Mouse (Mus musculus): Measurements from ENCODE around the gene Gm8369. TPM values are rescaled to one million over a fixed set of nuclear protein-coding genes. Genes with fewer than 3 reads are reported as not detected.
"Not testable (repeated sequence)": the region's sequence is repeated elsewhere in the genome, so short reads cannot be mapped to it uniquely, and the experiment has no call there.

The Gm8369 gene
- not detected in 2 replicates for total RNA-seq (2014; rRNA removed)
- not detected in 2 replicates for polyA plus RNA-seq (2015; fragmentation: Nextera tagmentation; extraction: Ambion mirVana)

DNA sequence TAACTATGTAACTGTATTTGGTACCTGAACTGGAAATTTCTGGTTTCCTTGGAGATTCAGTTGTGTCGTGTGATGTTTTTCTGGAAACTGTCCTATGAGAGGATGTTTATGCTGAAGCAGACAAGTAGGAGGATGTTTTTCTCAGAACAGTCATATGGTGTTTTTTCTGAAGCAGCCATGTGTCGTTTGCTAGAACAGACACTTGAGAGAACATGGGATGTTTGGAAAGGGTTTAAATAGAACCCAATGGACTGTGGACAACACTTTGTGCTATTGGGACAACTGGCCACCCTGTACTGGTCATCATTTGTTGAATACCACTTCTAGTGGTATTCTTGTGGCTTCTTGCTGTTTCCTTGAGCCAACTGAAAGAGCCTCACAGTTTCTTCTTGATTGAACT, at the start of gene Gm8369:
Gene Gm8369 (plus strand): TSS at position 193 of the 400 bp plus-strand sequence.
- DNase-seq (ENCODE audit: low spot score) (no peak), ATAC-seq (ENCODE audit: low FRiP score) (no peak)
- H3K27ac ChIP-seq (ENCODE audit: low read depth, low read length): no peak within 1 kb of the TSS
- H3K4me2 ChIP-seq (ENCODE audit: low read depth, low read length, poor library complexity, severe bottlenecking): no peak within 1 kb of the TSS
- no peak within 1 kb of the TSS for H3K9ac ChIP-seq (replicated peaks; ENCODE audit: low read length, poor library complexity, severe bottlenecking)
- no peaks in the 10 kb centered on the region for H3K27me3 ChIP-seq (ENCODE audit: insufficient read depth, low read length)
- H3K9me3 ChIP-seq (ENCODE audit: low read length): no peaks in the 10 kb centered on the region
- 85% methylated on average over 2 of the region's 2 CpGs for WGBS
- TF ChIP-seq CTCF (IDR thresholded peaks at IDR 0.05): no peak
- H3K4me3 ChIP-seq (ENCODE audit: low read depth, low read length): no peak within 1 kb of the TSS
- no peaks in the 10 kb centered on the region for H3K4me1 ChIP-seq (ENCODE audit: insufficient read depth, low read length)
- no peaks in the 10 kb centered on the region for H3K36me3 ChIP-seq (ENCODE audit: insufficient read depth, low read length)

DNA sequence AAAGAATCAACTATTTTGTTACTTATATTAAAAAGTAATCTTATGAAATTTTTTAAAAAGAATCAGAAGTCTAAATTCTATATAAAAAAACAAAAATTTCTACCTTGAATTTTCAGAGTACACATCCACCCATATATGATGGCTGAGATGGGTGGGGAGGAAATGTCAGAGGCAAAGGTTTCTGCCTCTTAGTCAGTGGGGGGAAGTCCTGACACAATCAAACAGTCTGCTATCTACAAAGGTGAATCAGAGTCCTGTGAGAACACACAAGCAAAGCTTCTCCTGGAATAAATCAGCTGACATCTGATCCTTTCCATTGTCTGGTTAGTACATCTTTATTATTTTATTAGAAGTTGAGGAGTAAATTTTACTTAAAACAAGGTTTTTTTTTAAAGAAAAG, 42.4 kb upstream of the Gm8369 start, which contains the start of gene Ms4a4b:
Gene Ms4a4b (plus strand): TSS at position 216 of the 400 bp plus-strand sequence.
- Histone ChIP-seq H3K4me1 (ENCODE audit: insufficient read depth, low read length) (no peaks in the 10 kb centered on the region), H3K9ac (replicated peaks; ENCODE audit: low read length, poor library complexity, severe bottlenecking) (no peak within 1 kb of the TSS), H3K27me3 (ENCODE audit: insufficient read depth, low read length) (no peaks in the 10 kb centered on the region), H3K4me3 (ENCODE audit: low read depth, low read length) (no peak within 1 kb of the TSS), H3K4me2 (ENCODE audit: low read depth, low read length, poor library complexity, severe bottlenecking) (no peak within 1 kb of the TSS), H3K27ac (ENCODE audit: low read depth, low read length) (no peak within 1 kb of the TSS), H3K36me3 (ENCODE audit: insufficient read depth, low read length) (no peaks in the 10 kb centered on the region), H3K9me3 (ENCODE audit: low read length) (no peaks in the 10 kb centered on the region)
- no peak for DNase-seq (ENCODE audit: low spot score)
- TF ChIP-seq CTCF (IDR thresholded peaks at IDR 0.05): no peak
- ATAC-seq (ENCODE audit: low FRiP score): no peak

DNA sequence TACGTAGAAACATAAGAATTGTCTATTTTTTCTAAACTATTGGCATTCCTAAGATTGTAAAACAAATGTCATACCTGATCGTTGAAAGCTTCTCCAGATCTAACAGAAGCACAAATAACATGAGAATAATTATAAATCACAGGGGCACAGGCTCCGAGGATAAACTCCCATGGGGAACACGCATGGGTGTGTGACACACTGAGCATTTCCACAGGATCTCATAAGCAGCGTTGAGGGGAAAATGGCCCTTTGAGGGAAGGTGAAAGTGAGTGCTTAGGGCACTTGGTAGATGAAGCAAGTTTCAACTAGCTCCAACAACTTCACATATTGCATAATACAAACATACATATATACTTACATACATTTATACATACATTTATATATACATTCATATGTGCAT, 41.8 kb upstream of the Gm8369 start:
- Histone ChIP-seq H3K27ac (ENCODE audit: low read depth, low read length) (no peak overlapping the region), H3K4me2 (ENCODE audit: low read depth, low read length, poor library complexity, severe bottlenecking) (no peak overlapping the region), H3K9me3 (ENCODE audit: low read length) (no peaks in the 10 kb centered on the region), H3K27me3 (ENCODE audit: insufficient read depth, low read length) (no peaks in the 10 kb centered on the region), H3K36me3 (ENCODE audit: insufficient read depth, low read length) (no peaks in the 10 kb centered on the region), H3K4me1 (ENCODE audit: insufficient read depth, low read length) (no peaks in the 10 kb centered on the region), H3K4me3 (ENCODE audit: low read depth, low read length) (no peak overlapping the region), H3K9ac (replicated peaks; ENCODE audit: low read length, poor library complexity, severe bottlenecking) (no peak overlapping the region)
- ATAC-seq (ENCODE audit: low FRiP score) (no peak), DNase-seq (ENCODE audit: low spot score) (no peak)
- no peak for TF ChIP-seq CTCF (IDR thresholded peaks at IDR 0.05)
- WGBS: 88% methylated on average over 5 of the region's 5 CpGs

DNA sequence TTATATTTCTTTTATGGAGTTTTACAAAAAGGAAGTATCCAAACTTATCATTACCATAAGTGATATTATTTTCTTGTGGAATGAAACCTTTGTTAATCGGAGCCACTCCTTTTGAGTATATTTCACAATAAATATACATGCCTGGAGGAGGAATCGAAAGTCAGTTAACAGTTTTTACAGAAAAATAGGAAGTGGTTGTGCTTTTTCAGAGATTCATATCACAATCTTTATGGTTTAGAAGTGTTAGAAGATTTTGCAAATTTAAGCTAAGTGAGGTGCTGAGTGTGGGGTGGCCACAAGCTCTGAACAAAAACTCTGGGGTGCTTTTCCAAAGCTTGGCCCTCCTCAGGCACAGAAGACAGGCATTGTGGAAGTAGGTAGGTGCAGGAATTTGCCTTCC, 38.5 kb upstream of the Gm8369 start:
- 84% methylated on average over 2 of the region's 2 CpGs for WGBS
- no peaks in the 10 kb centered on the region for H3K27me3 ChIP-seq (ENCODE audit: insufficient read depth, low read length)

DNA sequence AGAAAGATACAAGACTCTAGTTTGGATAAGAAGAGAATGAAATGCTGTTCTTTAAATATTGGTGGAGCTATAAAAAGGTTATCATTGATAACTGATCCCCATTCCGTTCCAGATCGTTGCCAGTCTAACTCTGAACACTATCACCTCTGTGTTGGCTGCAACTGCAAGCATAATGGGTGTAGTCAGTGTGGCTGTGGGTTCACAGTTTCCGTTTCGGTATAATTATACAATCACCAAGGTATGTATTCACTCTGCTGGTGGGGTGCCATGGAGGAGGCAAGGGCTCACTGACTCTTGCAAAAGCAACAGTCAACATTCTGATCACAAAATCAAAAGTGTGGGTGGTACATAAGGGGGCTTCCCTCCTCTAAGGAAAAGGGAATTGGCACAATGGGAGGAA, 26.7 kb upstream of the Gm8369 start:
- H3K27ac ChIP-seq (ENCODE audit: low read depth, low read length); H3K9me3 ChIP-seq (ENCODE audit: low read length); H3K27me3 ChIP-seq (ENCODE audit: insufficient read depth, low read length); H3K4me2 ChIP-seq (ENCODE audit: low read depth, low read length, poor library complexity, severe bottlenecking); H3K36me3 ChIP-seq (ENCODE audit: insufficient read depth, low read length); DNase-seq (ENCODE audit: low spot score); H3K9ac ChIP-seq (replicated peaks; ENCODE audit: low read length, poor library complexity, severe bottlenecking); ATAC-seq (ENCODE audit: low FRiP score); H3K4me1 ChIP-seq (ENCODE audit: insufficient read depth, low read length); H3K4me3 ChIP-seq (ENCODE audit: low read depth, low read length): not testable (repeated sequence)
- WGBS: 85% methylated on average over 2 of the region's 4 CpGs

More for the DNA sequence above, 38.5 kb upstream of the Gm8369 start:
- no peaks in the 10 kb centered on the region for H3K4me1 ChIP-seq (ENCODE audit: insufficient read depth, low read length)
- no peak overlapping the region for H3K4me3 ChIP-seq (ENCODE audit: low read depth, low read length)
- H3K9me3 ChIP-seq (ENCODE audit: low read length): no peaks in the 10 kb centered on the region
- H3K36me3 ChIP-seq (ENCODE audit: insufficient read depth, low read length): no peaks in the 10 kb centered on the region
- no peak overlapping the region for H3K27ac ChIP-seq (ENCODE audit: low read depth, low read length)
- no peak overlapping the region for H3K4me2 ChIP-seq (ENCODE audit: low read depth, low read length, poor library complexity, severe bottlenecking)
- no peak overlapping the region for H3K9ac ChIP-seq (replicated peaks; ENCODE audit: low read length, poor library complexity, severe bottlenecking)
- no peak for DNase-seq (ENCODE audit: low spot score)
- no peak for ATAC-seq (ENCODE audit: low FRiP score)
- TF ChIP-seq CTCF (IDR thresholded peaks at IDR 0.05): no peak

DNA sequence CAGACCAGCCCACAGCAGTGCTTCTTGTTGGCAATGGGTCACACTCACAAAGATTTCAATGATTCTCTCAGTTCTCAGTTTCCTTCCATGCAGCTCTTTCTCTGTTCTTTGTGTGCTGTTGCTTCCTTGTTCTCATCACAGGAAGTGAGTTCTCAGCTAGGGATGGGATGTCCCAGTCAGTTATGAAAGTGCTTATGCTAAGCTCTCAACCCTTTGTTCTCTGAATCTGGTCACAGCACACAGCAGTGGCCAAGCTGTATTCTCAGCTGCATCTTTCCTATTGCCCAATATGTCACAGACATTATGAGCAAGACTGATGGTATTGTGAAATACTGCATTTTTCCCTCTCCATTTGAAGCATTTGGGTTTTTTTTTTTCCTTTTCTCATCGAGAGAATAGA, 20.9 kb upstream of the Gm8369 start:
- H3K27me3 ChIP-seq (ENCODE audit: insufficient read depth, low read length); H3K9me3 ChIP-seq (ENCODE audit: low read length); H3K4me2 ChIP-seq (ENCODE audit: low read depth, low read length, poor library complexity, severe bottlenecking); H3K4me1 ChIP-seq (ENCODE audit: insufficient read depth, low read length); H3K4me3 ChIP-seq (ENCODE audit: low read depth, low read length); H3K36me3 ChIP-seq (ENCODE audit: insufficient read depth, low read length); H3K9ac ChIP-seq (replicated peaks; ENCODE audit: low read length, poor library complexity, severe bottlenecking); DNase-seq (ENCODE audit: low spot score); ATAC-seq (ENCODE audit: low FRiP score); H3K27ac ChIP-seq (ENCODE audit: low read depth, low read length): not testable (repeated sequence)
- 45% methylated on average over 1 of the region's 1 CpGs for WGBS

All from midbrain, postnatal 0 days (tissue).